Mouse (Mus musculus): Measurements from ENCODE around the gene Rps6ka2. TPM values are rescaled to one million over a fixed set of nuclear protein-coding genes. Genes with fewer than 3 reads are reported as not detected.
"Not testable (repeated sequence)": the region's sequence is repeated elsewhere in the genome, so short reads cannot be mapped to it uniquely, and the experiment has no call there.

Rps6ka2 gene
- polyA plus RNA-seq (2014; fragmentation: Nextera tagmentation; extraction: Ambion mirVana), result 11.7 and 14.7 TPM in 2 replicates

DNA sequence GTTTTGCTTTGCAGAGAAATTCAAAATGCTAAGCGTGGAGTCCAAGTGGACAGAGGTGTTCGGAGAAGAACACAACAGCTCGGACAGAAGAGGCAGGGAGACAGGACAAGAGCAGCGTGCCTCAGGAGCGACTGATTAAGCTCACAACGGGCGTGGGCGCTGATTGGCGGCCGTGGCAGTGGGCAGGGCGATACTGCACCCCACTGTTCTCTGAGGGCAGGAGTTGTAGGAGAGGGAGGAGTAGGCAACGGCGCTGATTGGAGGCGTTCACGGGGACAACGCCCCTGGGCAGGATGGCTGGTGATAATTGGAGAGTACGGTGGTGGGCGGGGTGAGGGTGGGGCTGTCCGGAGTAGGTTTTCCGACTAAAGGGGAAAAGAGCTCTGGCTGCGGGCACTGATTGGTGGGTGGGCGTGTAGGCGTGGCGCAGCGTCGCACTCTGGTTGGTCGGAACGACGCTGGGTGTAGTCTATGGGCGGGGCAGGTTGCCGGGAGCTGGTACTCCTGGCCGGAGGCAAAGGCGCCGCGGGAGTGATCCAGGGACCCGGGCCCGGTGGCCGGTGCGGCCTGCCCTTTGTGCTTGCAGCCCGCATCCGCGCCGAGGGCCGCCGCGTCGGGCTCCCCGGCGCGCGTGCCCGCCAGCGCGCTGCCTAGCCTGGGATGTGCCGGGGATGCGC, at the start of gene Rps6ka2:
TSS of gene Rps6ka2 (plus strand) at position 489 of the 677 bp plus-strand sequence.
- Histone ChIP-seq H3K9me3 (ENCODE audit: control insufficient read depth, low read depth, low read length) (no peaks in the 10 kb centered on the region), H3K4me3 (ENCODE audit: low read depth, low read length) (peak within 1 kb of the TSS; percentile 76), H3K27ac (ENCODE audit: low read length) (peak within 1 kb of the TSS; percentile 80), H3K4me2 (replicated peaks; ENCODE audit: low read depth, low read length) (peak within 1 kb of the TSS; percentile 85), H3K27me3 (ENCODE audit: control insufficient read depth, insufficient read depth, low read length) (no peaks in the 10 kb centered on the region), H3K36me3 (ENCODE audit: control insufficient read depth, insufficient read depth, low read length) (no peaks in the 10 kb centered on the region), H3K9ac (replicated peaks; ENCODE audit: low read depth, low read length) (peak within 1 kb of the TSS; percentile 36), H3K4me1 (ENCODE audit: control insufficient read depth, insufficient read depth, low read length) (peaks cover 4% of the 10 kb centered on the region; the same call in 1 of the 2 replicates)
- ATAC-seq (ENCODE audit: insufficient number of reproducible peaks, insufficient read depth, low FRiP score, low read depth), result peak; percentile 99
- WGBS, result under 1% methylated on average over 56 of the region's 56 CpGs

DNA sequence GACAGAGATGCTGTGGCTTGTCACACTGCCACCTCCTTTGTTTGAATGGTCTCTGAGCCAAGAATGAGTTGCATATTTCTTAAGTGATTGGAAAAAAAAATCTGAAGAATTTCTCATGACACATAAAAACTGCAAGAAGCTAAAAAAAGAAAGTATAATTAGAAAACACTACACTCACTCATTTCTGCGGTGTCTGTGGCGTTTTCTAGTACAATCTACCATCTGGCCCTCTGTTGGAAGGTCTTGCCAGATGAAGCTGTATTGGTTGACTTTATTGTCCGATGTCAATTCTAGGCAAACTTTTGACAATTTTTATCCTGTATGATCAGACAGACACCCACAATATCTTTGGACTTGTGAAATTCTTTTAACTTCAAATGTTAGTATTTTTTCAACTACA, 49.1 kb upstream of the Rps6ka2 start:
- not testable (repeated sequence) for H3K36me3 ChIP-seq (ENCODE audit: control insufficient read depth, insufficient read depth, low read length); ATAC-seq (ENCODE audit: insufficient number of reproducible peaks, insufficient read depth, low FRiP score, low read depth); H3K4me2 ChIP-seq (replicated peaks; ENCODE audit: low read depth, low read length); H3K9ac ChIP-seq (replicated peaks; ENCODE audit: low read depth, low read length); H3K4me1 ChIP-seq (ENCODE audit: control insufficient read depth, insufficient read depth, low read length); H3K27ac ChIP-seq (ENCODE audit: low read length); H3K9me3 ChIP-seq (ENCODE audit: control insufficient read depth, low read depth, low read length); H3K4me3 ChIP-seq (ENCODE audit: low read depth, low read length); H3K27me3 ChIP-seq (ENCODE audit: control insufficient read depth, insufficient read depth, low read length)
- 94% methylated on average over 3 of the region's 3 CpGs for WGBS

DNA sequence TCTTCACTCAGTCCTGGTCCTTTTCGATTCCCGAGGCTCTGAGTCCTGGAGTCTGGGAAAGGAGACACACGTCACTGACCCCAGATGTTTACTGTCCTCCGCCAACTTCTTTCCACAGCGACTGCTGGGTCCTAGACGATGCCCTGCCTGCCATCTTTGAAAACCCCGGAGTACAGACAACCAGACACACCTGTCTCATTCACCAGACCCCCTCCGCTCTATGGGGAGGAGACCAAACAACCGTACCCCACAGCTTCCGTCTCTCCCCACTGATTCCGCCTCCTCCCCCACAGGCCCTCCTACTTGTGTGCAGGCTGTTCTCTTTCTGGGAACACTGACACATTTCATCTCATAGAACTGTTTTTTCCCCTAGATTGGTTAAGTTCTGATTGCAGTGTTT, 47.4 kb upstream of the Rps6ka2 start:
- not testable (repeated sequence) for H3K4me3 ChIP-seq (ENCODE audit: low read depth, low read length); H3K9me3 ChIP-seq (ENCODE audit: control insufficient read depth, low read depth, low read length); H3K27ac ChIP-seq (ENCODE audit: low read length); H3K9ac ChIP-seq (replicated peaks; ENCODE audit: low read depth, low read length); ATAC-seq (ENCODE audit: insufficient number of reproducible peaks, insufficient read depth, low FRiP score, low read depth); H3K27me3 ChIP-seq (ENCODE audit: control insufficient read depth, insufficient read depth, low read length); H3K4me1 ChIP-seq (ENCODE audit: control insufficient read depth, insufficient read depth, low read length); H3K4me2 ChIP-seq (replicated peaks; ENCODE audit: low read depth, low read length); H3K36me3 ChIP-seq (ENCODE audit: control insufficient read depth, insufficient read depth, low read length)
- 67% methylated on average over 11 of the region's 11 CpGs for WGBS

DNA sequence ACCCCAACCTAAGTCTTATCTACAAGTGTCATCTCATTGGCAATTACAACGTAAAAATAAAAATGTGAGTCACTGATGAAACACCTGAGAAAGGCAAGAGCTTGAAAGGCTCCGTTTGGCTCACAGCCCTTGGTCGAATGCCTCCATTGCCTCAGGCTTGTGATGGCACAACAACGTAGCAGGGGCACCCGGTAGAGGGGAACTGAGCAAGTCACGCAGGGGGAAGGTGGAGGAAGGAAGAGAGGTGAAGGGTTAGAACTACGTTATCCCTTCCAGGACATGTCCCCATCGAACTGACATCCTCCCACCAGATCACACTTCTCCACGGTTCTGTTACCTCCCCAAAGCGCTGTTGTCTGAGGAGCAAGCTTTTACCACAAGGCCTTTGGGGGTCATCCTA, 43.4 kb upstream of the Rps6ka2 start:
- not testable (repeated sequence) for ATAC-seq (ENCODE audit: insufficient number of reproducible peaks, insufficient read depth, low FRiP score, low read depth)

DNA sequence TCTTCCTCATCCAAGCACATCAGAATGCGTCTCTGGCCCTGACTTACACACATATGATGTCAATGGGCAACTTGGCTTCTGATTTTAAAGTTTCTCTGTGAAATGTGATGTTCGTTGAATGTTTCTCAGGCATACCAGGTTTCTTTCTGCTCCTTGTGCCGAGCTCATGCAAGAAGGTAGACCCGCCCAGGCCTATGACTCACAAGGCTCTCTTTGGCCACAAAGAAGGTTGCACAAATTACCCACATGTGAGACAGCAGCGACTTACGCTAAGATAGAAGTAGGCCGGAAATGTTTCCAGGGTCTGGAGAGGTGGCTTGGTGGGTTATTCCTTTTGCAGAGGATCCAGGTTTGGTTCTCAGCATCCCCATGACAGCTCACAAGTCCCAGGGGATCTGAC, 35.9 kb upstream of the Rps6ka2 start:
- no CpG with 5 or more reads among the region's 7 CpGs for WGBS
- H3K27ac ChIP-seq (ENCODE audit: low read length); H3K4me1 ChIP-seq (ENCODE audit: control insufficient read depth, insufficient read depth, low read length); ATAC-seq (ENCODE audit: insufficient number of reproducible peaks, insufficient read depth, low FRiP score, low read depth); H3K9ac ChIP-seq (replicated peaks; ENCODE audit: low read depth, low read length); H3K4me3 ChIP-seq (ENCODE audit: low read depth, low read length); H3K9me3 ChIP-seq (ENCODE audit: control insufficient read depth, low read depth, low read length); H3K36me3 ChIP-seq (ENCODE audit: control insufficient read depth, insufficient read depth, low read length); H3K4me2 ChIP-seq (replicated peaks; ENCODE audit: low read depth, low read length); H3K27me3 ChIP-seq (ENCODE audit: control insufficient read depth, insufficient read depth, low read length): not testable (repeated sequence)

More for the DNA sequence above, 43.4 kb upstream of the Rps6ka2 start:
- not testable (repeated sequence) for H3K27ac ChIP-seq (ENCODE audit: low read length); H3K36me3 ChIP-seq (ENCODE audit: control insufficient read depth, insufficient read depth, low read length); H3K4me3 ChIP-seq (ENCODE audit: low read depth, low read length); H3K27me3 ChIP-seq (ENCODE audit: control insufficient read depth, insufficient read depth, low read length); H3K4me1 ChIP-seq (ENCODE audit: control insufficient read depth, insufficient read depth, low read length); H3K9ac ChIP-seq (replicated peaks; ENCODE audit: low read depth, low read length); H3K9me3 ChIP-seq (ENCODE audit: control insufficient read depth, low read depth, low read length); H3K4me2 ChIP-seq (replicated peaks; ENCODE audit: low read depth, low read length)
- 75% methylated on average over 7 of the region's 10 CpGs for WGBS

DNA sequence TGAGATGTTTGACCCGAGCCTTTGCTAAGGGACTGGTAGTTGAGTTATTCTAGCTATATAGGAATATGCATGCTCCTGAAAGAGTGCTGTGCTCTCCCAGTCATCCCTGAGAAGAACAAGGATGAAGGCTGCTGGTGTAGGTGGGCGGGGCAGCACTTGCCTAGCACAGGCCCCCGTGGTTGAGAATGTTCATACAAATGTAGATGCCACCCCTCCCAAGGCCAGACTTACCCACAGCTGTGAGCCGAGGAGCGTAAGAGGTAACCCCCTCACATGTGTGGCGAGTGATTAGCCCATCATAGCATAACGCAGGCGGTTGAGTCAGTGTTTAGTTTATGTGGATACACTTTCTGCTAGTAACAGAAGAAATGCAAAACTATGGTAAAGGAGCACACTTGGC, 34.6 kb upstream of the Rps6ka2 start:
- H3K4me1 ChIP-seq (ENCODE audit: control insufficient read depth, insufficient read depth, low read length); H3K27ac ChIP-seq (ENCODE audit: low read length); H3K9me3 ChIP-seq (ENCODE audit: control insufficient read depth, low read depth, low read length); ATAC-seq (ENCODE audit: insufficient number of reproducible peaks, insufficient read depth, low FRiP score, low read depth); H3K27me3 ChIP-seq (ENCODE audit: control insufficient read depth, insufficient read depth, low read length); H3K9ac ChIP-seq (replicated peaks; ENCODE audit: low read depth, low read length); H3K4me3 ChIP-seq (ENCODE audit: low read depth, low read length); H3K4me2 ChIP-seq (replicated peaks; ENCODE audit: low read depth, low read length); H3K36me3 ChIP-seq (ENCODE audit: control insufficient read depth, insufficient read depth, low read length): not testable (repeated sequence)
- WGBS, result 89% methylated on average over 7 of the region's 8 CpGs

DNA sequence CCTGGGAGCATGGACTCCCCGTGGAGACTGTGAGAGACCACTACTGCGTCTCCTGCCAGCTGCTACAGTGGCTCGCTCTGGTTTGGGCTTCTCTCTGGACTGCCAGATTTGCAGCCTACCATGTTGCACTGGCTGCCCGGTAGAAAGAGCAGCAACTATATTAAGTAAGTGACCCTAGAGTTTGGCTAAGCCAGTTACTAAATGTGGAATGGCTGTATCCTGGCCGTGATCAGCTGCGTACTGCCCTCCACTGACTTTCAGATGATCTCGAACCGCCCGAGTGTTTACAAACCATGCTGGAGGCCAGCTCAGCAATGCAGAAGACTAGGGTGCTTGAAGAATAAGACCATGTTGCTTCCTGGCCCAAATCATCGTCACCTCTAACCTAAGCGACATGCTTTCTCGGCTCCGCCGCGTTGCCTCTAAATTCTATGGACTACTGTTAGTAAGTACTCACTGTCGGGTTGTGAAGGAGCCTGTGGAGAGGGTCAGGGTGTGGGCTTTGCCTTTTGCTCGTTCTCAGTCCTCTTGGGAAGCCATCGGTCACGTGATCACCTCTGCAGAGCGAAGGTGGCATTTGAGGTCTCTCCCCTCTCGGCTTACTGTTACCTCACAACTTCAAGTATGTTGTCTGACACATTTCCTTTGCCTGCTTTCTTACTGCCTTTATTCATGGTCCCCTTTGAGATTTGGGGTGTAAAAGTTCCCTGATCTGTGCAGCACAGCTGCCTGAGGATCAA, 31.6 kb upstream of the Rps6ka2 start:
- no peaks in the 10 kb centered on the region for H3K36me3 ChIP-seq (ENCODE audit: control insufficient read depth, insufficient read depth, low read length)
- no peaks in the 10 kb centered on the region for H3K9me3 ChIP-seq (ENCODE audit: control insufficient read depth, low read depth, low read length)
- no peaks in the 10 kb centered on the region for H3K27me3 ChIP-seq (ENCODE audit: control insufficient read depth, insufficient read depth, low read length)
- no peak overlapping the region for H3K27ac ChIP-seq (ENCODE audit: low read length)
- no peak for ATAC-seq (ENCODE audit: insufficient number of reproducible peaks, insufficient read depth, low FRiP score, low read depth)
- H3K4me1 ChIP-seq (ENCODE audit: control insufficient read depth, insufficient read depth, low read length), result no peaks in the 10 kb centered on the region
- no peak overlapping the region for H3K9ac ChIP-seq (replicated peaks; ENCODE audit: low read depth, low read length)
- 76% methylated on average over 21 of the region's 21 CpGs for WGBS
- H3K4me2 ChIP-seq (replicated peaks; ENCODE audit: low read depth, low read length), result no peak overlapping the region
- no peak overlapping the region for H3K4me3 ChIP-seq (ENCODE audit: low read depth, low read length)

DNA sequence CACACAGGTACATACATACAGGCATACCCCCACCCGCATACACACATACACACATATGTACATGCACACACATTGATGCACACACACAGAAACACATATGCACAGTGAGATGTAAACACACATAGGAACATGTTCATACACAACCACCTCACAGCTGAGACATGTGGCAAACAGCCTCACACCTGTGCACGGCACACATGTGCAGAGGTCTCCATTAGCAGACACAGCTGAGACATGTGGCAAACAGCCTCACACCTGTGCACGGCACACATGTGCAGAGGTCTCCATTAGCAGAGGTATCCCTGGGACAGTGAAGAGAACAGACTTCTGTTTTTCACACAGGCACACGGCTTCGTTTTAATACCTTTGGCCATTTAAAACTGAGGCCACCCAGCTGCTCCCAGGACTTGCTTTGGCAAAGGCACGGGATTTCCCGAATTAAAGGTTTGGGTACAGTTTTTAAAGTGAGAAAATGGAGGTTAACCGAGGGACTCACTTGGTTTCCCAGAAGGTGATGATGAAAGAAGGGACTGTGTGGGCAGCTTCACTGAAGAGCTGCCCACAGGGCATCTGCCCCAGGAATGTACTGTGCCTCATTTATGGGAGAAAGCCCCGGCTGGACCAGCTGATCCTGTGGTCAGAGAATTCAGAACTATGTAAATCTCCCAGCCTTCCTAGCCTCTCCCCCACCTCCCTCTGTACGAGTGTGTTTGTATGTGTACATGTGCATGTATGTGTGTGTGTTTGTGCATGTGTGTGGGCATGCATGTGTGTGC, 29.3 kb upstream of the Rps6ka2 start:
- Histone ChIP-seq H3K27ac (ENCODE audit: low read length) (no peak overlapping the region), H3K27me3 (ENCODE audit: control insufficient read depth, insufficient read depth, low read length) (no peaks in the 10 kb centered on the region), H3K4me3 (ENCODE audit: low read depth, low read length) (no peak overlapping the region), H3K4me1 (ENCODE audit: control insufficient read depth, insufficient read depth, low read length) (no peaks in the 10 kb centered on the region), H3K9me3 (ENCODE audit: control insufficient read depth, low read depth, low read length) (no peaks in the 10 kb centered on the region), H3K9ac (replicated peaks; ENCODE audit: low read depth, low read length) (no peak overlapping the region), H3K4me2 (replicated peaks; ENCODE audit: low read depth, low read length) (no peak overlapping the region), H3K36me3 (ENCODE audit: control insufficient read depth, insufficient read depth, low read length) (no peaks in the 10 kb centered on the region)
- no peak for ATAC-seq (ENCODE audit: insufficient number of reproducible peaks, insufficient read depth, low FRiP score, low read depth)
- 81% methylated on average over 10 of the region's 10 CpGs for WGBS
